Mouse (Mus musculus) stomach, embryonic 16.5 days (tissue): ENCODE measurements around the gene Pknox2. TPM values are rescaled to one million over a fixed set of nuclear protein-coding genes. Genes with fewer than 3 reads are reported as not detected.

Source experiments
- ATAC-seq: fragments of 200-750 bp; cut with Nextera tagmentation; 2 replicates; pipeline ENCODE4 v1.8.0; 2017; ENCODE audit warnings: moderate number of reproducible peaks, moderate TSS enrichment; ENCODE audit not compliant: insufficient read depth, low FRiP score
- H3K27ac ChIP-seq: fragments of 300-500 bp; sonication (generic); 2 replicates; pipeline ENCODE4 v1.5.1; 2014; ENCODE audit warnings: low read length
- H3K27me3 ChIP-seq: fragments of 300-500 bp; sonication (generic); 2 replicates; pipeline ENCODE4 v1.6.1; 2014; ENCODE audit warnings: low read length, control low read depth, mixed read lengths; ENCODE audit not compliant: control insufficient read depth, insufficient read depth
- H3K36me3 ChIP-seq: fragments of 300-500 bp; sonication (generic); 2 replicates; pipeline ENCODE4 v1.6.1; 2014; ENCODE audit warnings: low read length; ENCODE audit not compliant: control insufficient read depth, insufficient read depth
- H3K4me1 ChIP-seq: fragments of 300-500 bp; sonication (generic); 2 replicates; pipeline ENCODE4 v1.6.1; 2014; ENCODE audit warnings: low read length, control low read depth, mixed read lengths; ENCODE audit not compliant: control insufficient read depth, insufficient read depth
- H3K4me2 ChIP-seq: fragments of 300-500 bp; sonication (generic); 2 replicates; pipeline ENCODE4 v1.6.1; 2014; ENCODE audit warnings: low read depth, low read length, mixed read lengths
- H3K4me3 ChIP-seq: fragments of 300-500 bp; sonication (generic); replicated peaks from 2 replicates; pipeline ENCODE4 v1.5.1; 2014; ENCODE audit warnings: mild to moderate bottlenecking, low read length
- H3K9ac ChIP-seq: fragments of 300-500 bp; sonication (generic); 2 replicates; pipeline ENCODE4 v1.6.1; 2014; ENCODE audit warnings: low read length
- H3K9me3 ChIP-seq: fragments of 300-500 bp; sonication (generic); replicated peaks from 2 replicates; pipeline ENCODE4 v1.6.1; 2016; ENCODE audit warnings: low read length, control low read depth; ENCODE audit not compliant: control insufficient read depth
- WGBS: fragments of 180-500 bp; shearing (Covaris S2); extraction: QIAGEN DNeasy Blood & Tissue Kit; methylation state at CpG from one replicate; pipeline ENCODE4 v1.1.7; 2014; 5-methylcytosine and 5-hydroxymethylcytosine counted together
- polyA plus RNA-seq: library from polyadenylated mRNA; unstranded; fragments of >200 nt; fragmentation: Nextera tagmentation; extraction: Ambion mirVana; gene quantifications from 2 replicates; pipeline ENCODE4 v1.2.1, GENCODE M21; 2015

Gene Pknox2
- polyA plus RNA-seq, 1 experiment from 2014 or later, result 10.2 TPM

- Histone ChIP-seq H3K4me3 (no peak overlapping the region), H3K27me3 (no peaks in the 10 kb centered on the region), H3K4me1 (no peaks in the 10 kb centered on the region), H3K9me3 (no peaks in the 10 kb centered on the region), H3K9ac (no peak overlapping the region), H3K36me3 (no peaks in the 10 kb centered on the region), H3K27ac (no peak overlapping the region), H3K4me2 (no peak overlapping the region)
- ATAC-seq, result 0 out of 2 replicates have a peak, but pooled peaks have one; percentile 41
- 64% methylated on average over 8 of the region's 8 CpGs for WGBS
These were observed 252.1 kb downstream of the Pknox2 start for GRCm38 (mm10) chr9:36895009-36895693.

DNA sequence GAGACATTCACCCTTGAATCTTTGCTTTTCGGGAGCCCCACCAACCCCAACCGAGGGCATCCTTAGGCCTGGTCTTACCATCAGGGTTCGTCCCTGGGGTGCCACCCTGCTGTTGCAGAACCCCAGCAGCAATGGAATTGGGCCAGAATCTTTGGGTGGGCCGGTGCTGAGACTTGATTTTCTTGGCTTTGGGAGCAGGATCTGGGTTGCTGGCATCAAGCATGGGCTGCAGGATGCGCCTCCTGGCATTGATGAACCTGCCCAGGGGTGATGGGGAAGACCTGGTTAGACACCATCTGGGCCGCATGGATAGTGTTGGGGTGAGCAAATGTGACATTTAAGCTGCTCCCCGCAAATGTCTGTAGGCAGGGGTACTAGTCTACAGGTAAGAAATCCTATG lies 253.0 kb downstream of the Pknox2 start:
- Histone ChIP-seq H3K4me1 (no peaks in the 10 kb centered on the region), H3K9ac (no peak overlapping the region), H3K4me2 (no peak overlapping the region), H3K27me3 (no peaks in the 10 kb centered on the region), H3K27ac (no peak overlapping the region), H3K4me3 (no peak overlapping the region), H3K36me3 (no peaks in the 10 kb centered on the region), H3K9me3 (no peaks in the 10 kb centered on the region)
- no peak for ATAC-seq
- WGBS, result 90% methylated on average over 7 of the region's 7 CpGs

DNA sequence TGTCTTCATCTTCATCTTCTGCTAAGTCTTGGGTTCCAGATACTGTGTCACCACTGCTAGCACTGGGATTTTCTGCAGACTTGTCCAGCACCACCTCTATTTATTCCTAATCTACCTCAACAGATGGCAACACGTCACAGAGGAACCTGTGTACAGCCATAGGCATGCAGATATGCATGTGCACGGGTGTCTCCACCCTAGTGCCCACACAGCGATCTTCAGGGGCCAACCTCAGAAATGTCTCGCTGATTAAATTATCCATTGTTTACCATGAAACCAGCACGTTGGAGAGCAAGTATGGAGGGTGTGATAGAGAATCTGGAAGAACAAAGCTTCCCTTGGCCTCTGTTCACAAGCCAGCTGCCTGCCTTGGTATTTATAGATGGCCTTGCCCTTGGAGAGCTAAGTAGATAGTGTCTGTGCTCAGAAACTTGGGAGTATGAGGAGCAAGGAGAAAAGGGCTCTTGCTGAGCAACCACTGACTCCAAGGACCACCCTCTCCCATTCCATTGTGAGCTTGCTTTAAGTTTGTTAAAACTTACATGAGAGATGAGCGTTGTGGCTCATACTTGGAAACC lies 253.7 kb downstream of the Pknox2 start:
- no peaks in the 10 kb centered on the region for H3K4me1 ChIP-seq
- ATAC-seq, result no peak

DNA sequence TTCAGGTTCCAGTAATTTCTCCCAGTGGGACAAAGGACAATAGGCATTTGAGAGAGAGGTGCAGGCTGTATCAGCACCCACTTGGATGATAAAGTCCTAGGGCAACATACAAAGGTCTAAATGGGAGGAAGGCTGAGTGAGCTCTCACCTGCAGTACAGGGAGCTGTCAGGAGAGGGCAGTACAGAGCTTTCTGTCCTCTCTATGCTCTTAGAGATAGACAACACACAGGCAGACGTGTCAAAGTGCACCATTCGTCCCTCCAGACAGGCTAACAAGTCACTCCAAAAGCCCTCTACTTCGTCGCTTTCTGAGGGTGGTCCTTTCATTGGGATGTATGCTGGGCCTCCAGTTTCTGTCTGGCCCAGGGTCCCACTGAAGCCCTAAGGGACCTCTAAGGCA lies 256.7 kb downstream of the Pknox2 start:
- no peak overlapping the region for H3K4me2 ChIP-seq
- H3K27ac ChIP-seq, result no peak overlapping the region
- no peak for ATAC-seq
- WGBS, result 30% methylated on average over 4 of the region's 4 CpGs
- H3K36me3 ChIP-seq, result no peaks in the 10 kb centered on the region
- no peaks in the 10 kb centered on the region for H3K27me3 ChIP-seq
- no peak overlapping the region for H3K9ac ChIP-seq
- H3K4me1 ChIP-seq, result no peaks in the 10 kb centered on the region
- H3K9me3 ChIP-seq, result no peaks in the 10 kb centered on the region
- no peak overlapping the region for H3K4me3 ChIP-seq

More for the DNA sequence above, 253.7 kb downstream of the Pknox2 start:
- H3K4me3 ChIP-seq, result no peak overlapping the region
- no peaks in the 10 kb centered on the region for H3K27me3 ChIP-seq
- H3K27ac ChIP-seq, result no peak overlapping the region
- no peak overlapping the region for H3K4me2 ChIP-seq
- H3K9ac ChIP-seq, result no peak overlapping the region
- no peaks in the 10 kb centered on the region for H3K9me3 ChIP-seq
- 71% methylated on average over 6 of the region's 6 CpGs for WGBS
- no peaks in the 10 kb centered on the region for H3K36me3 ChIP-seq

DNA sequence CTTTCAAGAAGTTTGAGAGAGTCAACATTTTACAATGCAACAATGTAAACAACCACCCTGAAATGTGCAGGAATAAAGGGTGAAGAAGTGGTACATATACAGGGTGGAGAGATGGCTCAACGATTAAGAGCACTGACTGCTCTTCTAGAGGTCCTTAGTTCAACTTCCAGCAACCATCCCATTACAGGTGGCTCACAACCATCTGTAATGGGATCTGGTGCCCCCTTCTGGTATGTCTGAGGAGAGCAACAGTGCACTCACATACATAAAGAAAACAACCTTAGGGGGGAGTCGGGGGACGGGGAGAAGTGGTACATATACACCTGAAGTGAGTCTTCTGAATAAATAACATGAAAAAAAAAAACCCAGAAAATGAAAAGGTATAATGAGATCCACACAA lies 262.0 kb downstream of the Pknox2 start:
- Histone ChIP-seq H3K9me3 (no peaks in the 10 kb centered on the region), H3K9ac (no peak overlapping the region), H3K27ac (no peak overlapping the region), H3K4me1 (no peaks in the 10 kb centered on the region), H3K36me3 (no peaks in the 10 kb centered on the region), H3K4me2 (no peak overlapping the region), H3K27me3 (no peaks in the 10 kb centered on the region), H3K4me3 (no peak overlapping the region)
- WGBS, result 66% methylated on average over 3 of the region's 3 CpGs
- no peak for ATAC-seq

GRCm38 (mm10) chr9:36883569-36883968 lies 263.6 kb downstream of the Pknox2 start:
- WGBS, result 58% methylated on average over 3 of the region's 3 CpGs
- Histone ChIP-seq H3K4me3 (no peak overlapping the region), H3K4me1 (no peaks in the 10 kb centered on the region), H3K9me3 (no peaks in the 10 kb centered on the region), H3K27me3 (no peaks in the 10 kb centered on the region), H3K27ac (no peak overlapping the region), H3K9ac (no peak overlapping the region), H3K4me2 (no peak overlapping the region), H3K36me3 (no peaks in the 10 kb centered on the region)
- no peak for ATAC-seq

- no peak for ATAC-seq
These were observed 265.0 kb downstream of the Pknox2 start for GRCm38 (mm10) chr9:36882034-36882745.

GRCm38 (mm10) chr9:36881615-36882014 lies 265.6 kb downstream of the Pknox2 start:
- 81% methylated on average over 5 of the region's 5 CpGs for WGBS
- no peak overlapping the region for H3K4me2 ChIP-seq
- H3K36me3 ChIP-seq, result no peaks in the 10 kb centered on the region
- no peaks in the 10 kb centered on the region for H3K4me1 ChIP-seq
- ATAC-seq, result no peak
- H3K9me3 ChIP-seq, result no peaks in the 10 kb centered on the region
- no peak overlapping the region for H3K27ac ChIP-seq
- no peak overlapping the region for H3K4me3 ChIP-seq
- H3K9ac ChIP-seq, result no peak overlapping the region
- no peaks in the 10 kb centered on the region for H3K27me3 ChIP-seq

More at GRCm38 (mm10) chr9:36882034-36882745, 265.0 kb downstream of the Pknox2 start:
- no peaks in the 10 kb centered on the region for H3K36me3 ChIP-seq
- H3K27me3 ChIP-seq, result no peaks in the 10 kb centered on the region
- 47% methylated on average over 8 of the region's 8 CpGs for WGBS
- H3K4me2 ChIP-seq, result no peak overlapping the region
- no peaks in the 10 kb centered on the region for H3K4me1 ChIP-seq
- no peak overlapping the region for H3K9ac ChIP-seq
- no peak overlapping the region for H3K27ac ChIP-seq
- H3K4me3 ChIP-seq, result no peak overlapping the region
- H3K9me3 ChIP-seq, result no peaks in the 10 kb centered on the region

DNA sequence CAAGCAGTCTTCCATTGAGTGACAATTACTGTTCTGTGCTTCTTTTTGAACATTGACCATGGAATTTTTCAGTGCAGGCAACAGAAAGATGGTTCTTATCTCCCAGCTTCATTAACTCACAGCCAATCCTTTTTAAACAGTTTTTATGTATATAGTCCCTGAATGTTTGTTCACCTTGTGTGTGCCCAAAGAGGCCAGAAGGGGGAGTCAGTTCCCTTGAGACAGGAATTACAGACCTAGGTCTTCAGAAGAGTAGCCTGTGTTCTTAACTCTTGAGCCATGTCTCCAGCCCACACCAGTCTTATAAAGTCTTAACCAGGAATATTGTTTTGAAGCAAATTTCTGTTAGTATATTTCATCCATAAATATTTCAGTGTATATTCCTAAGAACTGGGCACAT lies 270.4 kb downstream of the Pknox2 start:
- H3K27ac ChIP-seq, result no peak overlapping the region

More for the DNA sequence above, 270.4 kb downstream of the Pknox2 start:
- H3K9me3 ChIP-seq, result no peaks in the 10 kb centered on the region
- H3K4me3 ChIP-seq, result no peak overlapping the region
- H3K36me3 ChIP-seq, result no peaks in the 10 kb centered on the region
- ATAC-seq, result no peak
- no peaks in the 10 kb centered on the region for H3K27me3 ChIP-seq
- H3K4me1 ChIP-seq, result no peaks in the 10 kb centered on the region
- H3K4me2 ChIP-seq, result no peak overlapping the region
- H3K9ac ChIP-seq, result no peak overlapping the region
